Mouse (Mus musculus): ENCODE data around the gene Tmod3.

DNA sequence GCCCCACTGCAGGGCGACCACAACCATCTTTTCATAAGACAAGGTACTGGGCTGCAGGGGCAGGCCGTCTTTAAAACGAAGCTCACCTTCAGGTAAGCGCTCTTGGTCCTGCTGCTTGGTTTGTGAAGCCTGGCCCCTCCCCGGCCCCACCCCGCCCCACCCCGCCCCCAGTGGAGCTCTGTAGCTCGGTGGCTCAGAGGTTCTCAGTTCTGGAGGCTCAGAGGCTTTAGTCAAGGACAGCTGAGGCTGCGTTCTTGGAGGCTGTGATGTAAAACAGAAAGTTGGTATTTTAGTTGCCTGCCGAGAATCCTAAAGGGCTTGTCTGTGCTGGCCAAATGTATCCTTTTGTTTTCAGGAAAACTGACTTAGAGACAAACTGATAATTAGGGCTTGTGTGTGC, 103.8 kb downstream of the Tmod3 start:
- TF ChIP-seq CTCF (IDR thresholded peaks at IDR 0.05; ENCODE audit: control insufficient read depth, insufficient read depth, insufficient read length) (no peak), USF1 (IDR thresholded peaks at IDR 0.05; ENCODE audit: low read depth) (no peak), MAX (IDR thresholded peaks at IDR 0.05) (no peak), CEBPB (IDR thresholded peaks at IDR 0.05; ENCODE audit: low read depth) (no peak), MYOD1 (IDR thresholded peaks at IDR 0.05; ENCODE audit: control insufficient read depth, insufficient read length, low read depth) (no peak)

Data from C2C12 (cell line).